Mouse (Mus musculus): ENCODE measurements around the gene Sh3d19. TPM values are rescaled to one million over a fixed set of nuclear protein-coding genes. Genes with fewer than 3 reads are reported as not detected.

Gene Sh3d19
- polyA plus RNA-seq, 1 experiment: 24.2 TPM

Other genes with a start within 250 kb of the Sh3d19 start
- 4.5 and 9.8 TPM in 2 replicates for gene Fam160a1, start 153.8 kb upstream of the Sh3d19 start, polyA plus RNA-seq (2012; rRNA removed)
- gene Glt28d2, start 83.6 kb upstream of the Sh3d19 start, polyA plus RNA-seq (2012; rRNA removed): 1.3 and 2.3 TPM in 2 replicates
- gene Gm37240, start 83.6 kb upstream of the Sh3d19 start, polyA plus RNA-seq (2012; rRNA removed): 3.7 and 18.9 TPM in 2 replicates
- not detected in 2 replicates for gene Prss48, start 31.4 kb downstream of the Sh3d19 start, polyA plus RNA-seq (2012; rRNA removed)
- gene Rps3a1, start 171.6 kb downstream of the Sh3d19 start, polyA plus RNA-seq (2012; rRNA removed): 363 and 371 TPM in 2 replicates

Measured in large intestine, adult 2 months (tissue).